Mouse (Mus musculus) heart, embryonic 16.5 days (tissue): ENCODE data around the gene Lrrc20. TPM values are rescaled to one million over a fixed set of nuclear protein-coding genes. Genes with fewer than 3 reads are reported as not detected.

ENCODE experiments used
- ATAC-seq: fragments of 200-750 bp; cut with Nextera tagmentation; replicated peaks from 2 replicates; pipeline ENCODE4 v1.8.0; 2017; ENCODE audit warnings: moderate number of reproducible peaks; ENCODE audit not compliant: insufficient read depth, low FRiP score; ENCODE audit errors: extremely low read depth
- H3K27ac ChIP-seq: fragments of 300-500 bp; sonication (generic); 2 replicates; pipeline ENCODE4 v1.5.1; 2014; ENCODE audit warnings: mild to moderate bottlenecking, low read length, control low read depth, moderate library complexity
- H3K27me3 ChIP-seq: fragments of 300-500 bp; sonication (generic); 2 replicates; pipeline ENCODE4 v1.6.1; 2014; ENCODE audit warnings: low read length, mixed read lengths; ENCODE audit not compliant: control insufficient read depth, insufficient read depth
- H3K36me3 ChIP-seq: fragments of 300-500 bp; sonication (generic); 2 replicates; pipeline ENCODE4 v1.6.1; 2014; ENCODE audit not compliant: control insufficient read depth, insufficient read depth
- H3K4me1 ChIP-seq: fragments of 300-500 bp; sonication (generic); 2 replicates; pipeline ENCODE4 v1.6.1; 2014; ENCODE audit warnings: low read length, mixed read lengths; ENCODE audit not compliant: control insufficient read depth, insufficient read depth
- H3K4me2 ChIP-seq: fragments of 300-500 bp; sonication (generic); 2 replicates; pipeline ENCODE4 v1.6.1; 2014; ENCODE audit warnings: low read depth, mild to moderate bottlenecking, control low read depth, low read length
- H3K4me3 ChIP-seq: fragments of 300-500 bp; sonication (generic); 2 replicates; pipeline ENCODE4 v1.5.1; 2014; ENCODE audit warnings: mild to moderate bottlenecking, control low read depth, low read length
- H3K9ac ChIP-seq: fragments of 300-500 bp; sonication (generic); 2 replicates; pipeline ENCODE4 v1.6.1; 2014; ENCODE audit warnings: low read length, control low read depth
- H3K9me3 ChIP-seq: fragments of 300-500 bp; sonication (generic); replicated peaks from 2 replicates; pipeline ENCODE4 v1.6.1; 2016; ENCODE audit warnings: low read length; ENCODE audit not compliant: control insufficient read depth
- WGBS: fragments of 180-500 bp; shearing (Covaris S2); extraction: QIAGEN DNeasy Blood & Tissue Kit; methylation state at CpG from one replicate; pipeline ENCODE4 v1.1.7; 2014; 5-methylcytosine and 5-hydroxymethylcytosine counted together
- polyA plus RNA-seq: library from polyadenylated mRNA; unstranded; fragments of >200 nt; fragmentation: Nextera tagmentation; extraction: Ambion mirVana; gene quantifications from 2 replicates; pipeline ENCODE4 v1.2.1, GENCODE M21; 2015

The Lrrc20 gene
- 12.9 and 13.4 TPM in 2 replicates for polyA plus RNA-seq

- Histone ChIP-seq H3K4me1 (peaks cover 22% of the 10 kb centered on the region), H3K9me3 (no peaks in the 10 kb centered on the region), H3K27ac (peak within 1 kb of the TSS; percentile 81), H3K36me3 (no peaks in the 10 kb centered on the region), H3K4me3 (peak within 1 kb of the TSS; percentile 87), H3K27me3 (no peaks in the 10 kb centered on the region), H3K9ac (peak within 1 kb of the TSS; percentile 88), H3K4me2 (peak within 1 kb of the TSS; percentile 89)
- WGBS: under 1% methylated on average over 70 of the region's 70 CpGs
- ATAC-seq: peak; percentile 97
Observed at GRCm38 (mm10) chr10:61475594-61476439, at the start of gene Lrrc20. Gene Lrrc20, plus strand, starts transcription at chr10:61475801.

GRCm38 (mm10) chr10:61426251-61426757 is 49.3 kb upstream of the Lrrc20 start:
- H3K27me3 ChIP-seq: no peaks in the 10 kb centered on the region
- peaks cover 23% of the 10 kb centered on the region for H3K4me1 ChIP-seq
- H3K9ac ChIP-seq: no peak overlapping the region
- ATAC-seq: peak; percentile 69
- H3K27ac ChIP-seq: peak overlapping the region; percentile 69
- no peaks in the 10 kb centered on the region for H3K9me3 ChIP-seq
- no peak overlapping the region for H3K4me2 ChIP-seq
- no peak overlapping the region for H3K4me3 ChIP-seq
- H3K36me3 ChIP-seq: peaks cover 14% of the 10 kb centered on the region
- WGBS: 25% methylated on average over 2 of the region's 2 CpGs

- 87% methylated on average over 6 of the region's 6 CpGs for WGBS
- no peak for ATAC-seq
- no peak overlapping the region for H3K27ac ChIP-seq
- H3K4me2 ChIP-seq: no peak overlapping the region
- H3K9me3 ChIP-seq: no peaks in the 10 kb centered on the region
- peaks cover 23% of the 10 kb centered on the region for H3K4me1 ChIP-seq
- peaks cover 22% of the 10 kb centered on the region for H3K36me3 ChIP-seq
- no peak overlapping the region for H3K9ac ChIP-seq
- no peaks in the 10 kb centered on the region for H3K27me3 ChIP-seq
- H3K4me3 ChIP-seq: no peak overlapping the region
Observed at GRCm38 (mm10) chr10:61427951-61428350, 47.6 kb upstream of the Lrrc20 start.

GRCm38 (mm10) chr10:61428416-61428815 is 47.2 kb upstream of the Lrrc20 start:
- no peak overlapping the region for H3K4me2 ChIP-seq
- peaks cover 27% of the 10 kb centered on the region for H3K36me3 ChIP-seq
- H3K4me1 ChIP-seq: peaks cover 23% of the 10 kb centered on the region
- WGBS: 71% methylated on average over 4 of the region's 4 CpGs
- no peak for ATAC-seq
- no peak overlapping the region for H3K4me3 ChIP-seq
- H3K27me3 ChIP-seq: no peaks in the 10 kb centered on the region
- H3K9ac ChIP-seq: no peak overlapping the region
- no peaks in the 10 kb centered on the region for H3K9me3 ChIP-seq
- no peak overlapping the region for H3K27ac ChIP-seq

- no peak overlapping the region for H3K4me3 ChIP-seq
- H3K27me3 ChIP-seq: no peaks in the 10 kb centered on the region
- no peak overlapping the region for H3K9ac ChIP-seq
- WGBS: 91% methylated on average over 5 of the region's 5 CpGs
- H3K4me1 ChIP-seq: peaks cover 23% of the 10 kb centered on the region
- H3K4me2 ChIP-seq: no peak overlapping the region
- no peaks in the 10 kb centered on the region for H3K9me3 ChIP-seq
- H3K36me3 ChIP-seq: peaks cover 33% of the 10 kb centered on the region
- no peak overlapping the region for H3K27ac ChIP-seq
- no peak for ATAC-seq
Observed at GRCm38 (mm10) chr10:61429043-61429442, 46.6 kb upstream of the Lrrc20 start.

- Histone ChIP-seq H3K4me2 (no peak overlapping the region), H3K4me1 (peaks cover 8% of the 10 kb centered on the region), H3K27me3 (no peaks in the 10 kb centered on the region), H3K9me3 (no peaks in the 10 kb centered on the region), H3K36me3 (peaks cover 45% of the 10 kb centered on the region), H3K4me3 (no peak overlapping the region), H3K27ac (no peak overlapping the region), H3K9ac (no peak overlapping the region)
- ATAC-seq: no peak
- WGBS: 88% methylated on average over 9 of the region's 9 CpGs
Observed at GRCm38 (mm10) chr10:61431375-61431774, 44.2 kb upstream of the Lrrc20 start.

- Histone ChIP-seq H3K27me3 (no peaks in the 10 kb centered on the region), H3K27ac (no peak overlapping the region), H3K4me1 (peaks cover 17% of the 10 kb centered on the region), H3K36me3 (no peaks in the 10 kb centered on the region), H3K4me3 (no peak overlapping the region), H3K9ac (no peak overlapping the region), H3K4me2 (no peak overlapping the region), H3K9me3 (no peaks in the 10 kb centered on the region)
- no peak for ATAC-seq
- 92% methylated on average over 7 of the region's 7 CpGs for WGBS
Observed at GRCm38 (mm10) chr10:61440202-61440800, 35.3 kb upstream of the Lrrc20 start.

GRCm38 (mm10) chr10:61443456-61443855 is 32.1 kb upstream of the Lrrc20 start:
- Histone ChIP-seq H3K27ac (no peak overlapping the region), H3K36me3 (peaks cover 3% of the 10 kb centered on the region; the same call in 1 of the 2 replicates), H3K4me1 (peaks cover 41% of the 10 kb centered on the region), H3K9me3 (no peaks in the 10 kb centered on the region), H3K9ac (no peak overlapping the region), H3K4me3 (no peak overlapping the region), H3K27me3 (no peaks in the 10 kb centered on the region), H3K4me2 (no peak overlapping the region)
- WGBS: 52% methylated on average over 6 of the region's 6 CpGs
- ATAC-seq: no peak

GRCm38 (mm10) chr10:61443876-61444275 is 31.7 kb upstream of the Lrrc20 start:
- H3K36me3 ChIP-seq: peaks cover 3% of the 10 kb centered on the region; the same call in 1 of the 2 replicates
- H3K4me2 ChIP-seq: no peak overlapping the region
- H3K4me3 ChIP-seq: no peak overlapping the region
- H3K9me3 ChIP-seq: no peaks in the 10 kb centered on the region
- no peak for ATAC-seq
- no peaks in the 10 kb centered on the region for H3K27me3 ChIP-seq
- H3K27ac ChIP-seq: no peak overlapping the region
- 61% methylated on average over 1 of the region's 1 CpGs for WGBS
- peaks cover 41% of the 10 kb centered on the region for H3K4me1 ChIP-seq
- H3K9ac ChIP-seq: no peak overlapping the region
